Mouse (Mus musculus) testis, postnatal 10 days (tissue): Measurements from ENCODE around the gene Rtkn.

Source experiments
- DNase-seq: peaks from one replicate; pipeline ENCODE4 v3.0.0; 2021; ENCODE audit warnings: low spot score

Rtkn gene

DNA sequence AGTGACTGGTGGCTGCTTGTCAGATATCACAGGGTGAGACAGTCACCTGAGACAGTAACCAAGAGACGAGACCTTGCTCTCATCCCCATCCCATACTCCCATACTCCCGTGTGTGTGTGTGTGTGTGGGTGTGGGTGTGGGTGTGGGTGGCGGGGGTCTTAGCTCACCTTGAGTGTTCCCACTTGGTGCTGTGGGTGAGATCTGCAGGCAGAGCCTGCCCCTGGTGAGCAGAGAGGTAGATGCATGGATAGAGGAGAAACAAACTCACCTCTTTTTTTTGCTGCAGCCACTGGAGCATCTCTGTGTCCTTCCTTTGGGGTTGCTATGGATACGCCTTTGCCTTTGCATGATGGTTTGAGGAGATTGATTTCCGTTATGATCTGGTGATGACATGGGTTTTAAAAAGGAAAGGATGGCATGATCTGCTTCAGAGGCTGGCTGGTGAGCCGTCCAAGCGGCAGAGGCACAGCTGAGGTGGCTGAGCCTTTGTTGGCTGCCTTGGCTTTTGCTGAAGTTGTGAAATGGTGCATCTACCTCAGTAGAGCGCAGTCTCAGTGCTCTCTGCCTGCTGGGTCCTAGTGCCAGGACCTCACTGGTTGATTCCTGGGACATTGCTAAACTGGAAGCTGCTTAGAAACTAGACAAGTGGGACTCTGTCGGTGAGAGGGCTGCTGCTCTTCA lies 37.1 kb downstream of the Rtkn start:
- DNase-seq: no peak

- no peak for DNase-seq
Observed at GRCm38 (mm10) chr6:83175996-83176395, 40.7 kb downstream of the Rtkn start.

DNA sequence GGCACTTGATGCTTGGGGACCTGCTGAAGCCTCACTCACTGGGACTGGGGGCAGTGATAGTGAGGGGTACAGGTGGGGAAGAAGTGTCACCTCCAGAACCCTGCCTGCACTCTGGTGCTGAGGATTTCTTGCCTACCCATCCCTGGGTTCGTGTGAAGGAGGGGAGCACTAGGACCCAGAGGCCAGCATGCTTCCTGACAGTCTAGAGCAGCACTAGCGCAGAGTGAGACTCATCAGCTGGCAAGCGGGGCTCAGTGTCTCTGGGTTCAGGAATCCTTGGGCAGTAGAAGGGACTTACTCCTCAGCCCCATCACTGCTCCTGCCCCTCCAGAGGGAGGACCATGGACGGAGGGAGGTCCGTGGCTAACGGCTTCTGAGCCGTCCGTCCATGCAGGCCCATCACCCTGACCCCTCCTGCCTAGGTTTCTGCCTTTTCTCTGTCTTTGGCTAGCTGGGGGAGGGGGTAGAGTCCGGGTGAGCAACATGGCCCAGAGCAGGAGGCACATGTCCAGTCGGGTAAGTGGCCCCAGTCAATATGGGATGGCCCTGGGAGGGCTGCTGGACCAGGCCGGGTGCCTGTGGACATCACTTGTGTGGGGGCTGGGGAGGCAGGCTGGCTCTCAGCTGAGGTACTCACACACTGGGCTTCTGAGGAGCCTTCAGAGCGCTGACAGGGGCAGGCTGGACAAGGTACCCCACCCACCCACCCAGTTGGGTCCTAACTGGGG lies 44.3 kb downstream of the Rtkn start:
- DNase-seq: peak; percentile 60

- DNase-seq: no peak
Observed at GRCm38 (mm10) chr6:83180605-83181004, 45.3 kb downstream of the Rtkn start.

DNA sequence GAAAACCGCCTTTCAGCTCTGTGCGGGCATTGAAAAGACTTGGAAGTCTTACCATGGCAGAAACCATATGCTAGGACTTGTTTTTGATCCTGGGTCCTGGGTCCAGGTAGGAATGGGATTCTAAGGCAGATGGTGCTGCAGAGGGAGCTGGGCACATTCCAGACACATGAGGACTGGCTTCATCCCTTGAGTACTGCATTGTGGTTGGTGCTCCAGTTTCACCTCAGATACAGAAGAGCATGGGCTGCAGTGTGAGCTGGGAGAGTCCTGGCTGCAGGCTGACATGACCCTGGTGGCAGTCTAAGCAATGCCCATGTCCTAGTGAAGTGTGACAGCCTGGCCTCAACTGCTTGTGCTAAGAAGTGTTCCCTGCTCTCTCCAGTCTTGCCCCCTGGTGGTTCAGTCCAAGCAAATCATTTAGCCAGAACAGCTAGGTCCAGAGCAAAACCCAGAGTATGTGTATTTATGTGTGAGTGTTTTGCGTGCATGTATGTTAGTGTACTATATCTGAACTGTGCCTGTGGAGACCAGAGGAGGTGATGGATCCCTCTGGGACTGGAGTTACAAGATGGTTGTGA lies 49.7 kb downstream of the Rtkn start:
- DNase-seq: no peak

- peak; percentile 79 for DNase-seq
Observed at GRCm38 (mm10) chr6:83185895-83186861, 50.9 kb downstream of the Rtkn start.

DNA sequence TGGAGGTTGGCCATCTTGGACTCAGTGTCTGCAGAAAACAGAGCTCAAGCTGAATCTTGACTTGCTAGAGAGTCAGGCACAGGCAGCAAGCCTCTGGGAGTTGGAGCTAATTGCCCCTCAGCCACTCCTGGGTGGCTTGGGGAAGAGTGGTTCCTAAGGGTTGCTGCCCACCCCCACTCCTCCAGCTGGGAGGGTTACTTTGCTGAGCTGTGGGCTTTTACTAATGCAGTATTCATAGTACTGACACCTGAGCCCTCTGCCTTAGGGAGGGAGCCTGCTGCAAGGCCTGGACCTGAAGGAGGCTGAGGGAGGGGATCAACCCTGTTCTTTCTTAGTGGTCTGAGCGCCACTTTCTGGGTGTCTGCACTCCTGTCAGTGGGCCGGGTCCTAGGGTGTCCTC lies 51.7 kb downstream of the Rtkn start:
- DNase-seq: no peak

DNA sequence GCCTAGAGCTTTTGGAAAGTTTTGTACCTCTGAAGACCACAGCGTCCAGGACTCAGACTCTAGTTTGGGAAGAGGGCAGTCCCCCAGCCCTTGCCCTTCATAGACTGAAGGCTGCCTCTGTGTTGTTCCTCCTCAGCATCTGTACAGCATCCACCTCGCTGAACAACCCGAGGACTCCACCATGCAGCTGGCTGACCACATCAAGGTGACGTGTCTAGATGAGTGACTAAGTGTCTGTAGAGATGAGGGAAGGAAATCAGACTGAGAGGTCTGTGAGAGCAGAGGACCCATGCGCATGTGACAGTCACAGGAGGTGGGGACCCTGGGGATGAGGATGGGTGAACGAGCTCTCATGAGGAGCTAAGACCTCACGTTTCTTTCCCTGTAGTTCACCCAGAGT lies 58.3 kb downstream of the Rtkn start:
- no peak for DNase-seq

- peak; percentile 85 for DNase-seq
Observed at GRCm38 (mm10) chr6:83197345-83198004, 62.2 kb downstream of the Rtkn start.
